Mouse (Mus musculus): ENCODE data around the gene Cdc42ep5. TPM values are rescaled to one million over a fixed set of nuclear protein-coding genes. Genes with fewer than 3 reads are reported as not detected.

Cdc42ep5 gene
- polyA plus RNA-seq, 1 experiment from 2014 or later, result 16.2 TPM

DNA sequence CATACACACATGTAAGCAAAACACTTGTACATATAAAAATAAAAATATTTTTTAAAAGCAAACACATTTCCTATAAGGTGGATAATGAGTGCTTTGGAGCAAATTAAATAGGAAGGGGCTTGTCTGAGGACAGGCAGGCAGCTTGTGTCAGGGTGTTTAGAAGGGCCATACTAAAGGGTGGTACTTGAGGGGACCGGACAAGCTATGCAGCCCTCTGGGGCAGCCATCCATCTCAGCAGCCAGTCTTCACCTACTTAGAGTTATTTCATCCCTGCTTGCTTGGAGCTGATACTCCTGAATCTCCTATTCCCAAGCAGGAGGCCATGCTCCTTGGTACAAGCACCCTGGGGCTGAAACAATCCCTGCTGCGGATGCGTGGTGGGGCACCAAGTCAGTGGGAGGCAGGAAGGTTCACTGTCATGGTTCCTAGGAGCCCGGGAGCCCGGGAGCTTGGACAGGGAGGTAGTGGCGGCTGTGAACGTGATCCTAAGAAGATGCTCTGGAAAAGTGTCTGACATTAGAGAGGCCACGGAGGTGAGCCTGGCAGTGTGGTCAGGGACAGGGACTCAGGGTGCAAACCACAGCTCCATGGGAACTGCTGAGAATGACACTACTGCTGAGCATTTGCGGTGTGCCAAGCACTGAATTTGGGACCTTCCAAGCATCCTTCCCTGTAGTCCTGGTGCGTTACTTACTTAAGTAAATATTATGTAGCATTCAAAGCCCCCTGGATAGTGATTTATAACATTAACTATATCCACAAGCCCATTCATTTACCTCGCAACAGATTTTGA is 37.5 kb downstream of the Cdc42ep5 start:
- DNase-seq (ENCODE audit: low spot score) (no peak), ATAC-seq (replicated peaks; ENCODE audit: low FRiP score) (no peak)
- Histone ChIP-seq H3K4me2 (ENCODE audit: low read depth, low read length, severe bottlenecking) (no peak overlapping the region), H3K9ac (ENCODE audit: low read length) (no peak overlapping the region), H3K27ac (ENCODE audit: low read depth, low read length) (no peak overlapping the region), H3K9me3 (ENCODE audit: control insufficient read depth, low read length) (no peaks in the 10 kb centered on the region), H3K36me3 (ENCODE audit: control insufficient read depth, insufficient read depth, low read length) (peaks cover 8% of the 10 kb centered on the region; the same call in 1 of the 2 replicates), H3K4me1 (replicated peaks; ENCODE audit: control insufficient read depth, insufficient read depth, low read length) (peaks cover 23% of the 10 kb centered on the region), H3K27me3 (ENCODE audit: control insufficient read depth, insufficient read depth, low read length) (no peaks in the 10 kb centered on the region; the same call in 1 of the 2 replicates), H3K4me3 (ENCODE audit: low read depth, low read length) (no peak overlapping the region)
- WGBS, result 91% methylated on average over 11 of the region's 11 CpGs

- Histone ChIP-seq H3K9ac (ENCODE audit: low read length) (peak overlapping the region; percentile 13), H3K4me3 (ENCODE audit: low read depth, low read length) (no peak overlapping the region; the same call in 1 of the 2 replicates), H3K36me3 (ENCODE audit: control insufficient read depth, insufficient read depth, low read length) (peaks cover 6% of the 10 kb centered on the region; the same call in 1 of the 2 replicates), H3K27me3 (ENCODE audit: control insufficient read depth, insufficient read depth, low read length) (no peaks in the 10 kb centered on the region; the same call in 1 of the 2 replicates), H3K4me1 (replicated peaks; ENCODE audit: control insufficient read depth, insufficient read depth, low read length) (peaks cover 37% of the 10 kb centered on the region), H3K9me3 (ENCODE audit: control insufficient read depth, low read length) (no peaks in the 10 kb centered on the region), H3K27ac (ENCODE audit: low read depth, low read length) (peak overlapping the region; percentile 94), H3K4me2 (ENCODE audit: low read depth, low read length, severe bottlenecking) (peak overlapping the region; percentile 32; the same call in 1 of the 2 replicates)
- WGBS, result 22% methylated on average over 9 of the region's 9 CpGs
- ATAC-seq (replicated peaks; ENCODE audit: low FRiP score) (no peak), DNase-seq (ENCODE audit: low spot score) (peak; percentile 55)
These were observed 39.4 kb downstream of the Cdc42ep5 start for GRCm38 (mm10) chr7:4125306-4125705.

GRCm38 (mm10) chr7:4124856-4125255 is 39.8 kb downstream of the Cdc42ep5 start:
- Histone ChIP-seq H3K4me3 (ENCODE audit: low read depth, low read length) (peak overlapping the region; percentile 12; the same call in 1 of the 2 replicates), H3K9ac (ENCODE audit: low read length) (peak overlapping the region; percentile 13), H3K9me3 (ENCODE audit: control insufficient read depth, low read length) (no peaks in the 10 kb centered on the region), H3K4me2 (ENCODE audit: low read depth, low read length, severe bottlenecking) (peak overlapping the region; percentile 32; the same call in 1 of the 2 replicates), H3K36me3 (ENCODE audit: control insufficient read depth, insufficient read depth, low read length) (peaks cover 6% of the 10 kb centered on the region; the same call in 1 of the 2 replicates), H3K27ac (ENCODE audit: low read depth, low read length) (peak overlapping the region; percentile 94), H3K4me1 (replicated peaks; ENCODE audit: control insufficient read depth, insufficient read depth, low read length) (peaks cover 37% of the 10 kb centered on the region), H3K27me3 (ENCODE audit: control insufficient read depth, insufficient read depth, low read length) (no peaks in the 10 kb centered on the region; the same call in 1 of the 2 replicates)
- 15% methylated on average over 5 of the region's 5 CpGs for WGBS
- DNase-seq (ENCODE audit: low spot score), result no peak
- ATAC-seq (replicated peaks; ENCODE audit: low FRiP score), result peak; percentile 2

- Histone ChIP-seq H3K4me1 (replicated peaks; ENCODE audit: control insufficient read depth, insufficient read depth, low read length) (peaks cover 37% of the 10 kb centered on the region), H3K9me3 (ENCODE audit: control insufficient read depth, low read length) (no peaks in the 10 kb centered on the region), H3K9ac (ENCODE audit: low read length) (peak overlapping the region; percentile 13; the same call in 1 of the 2 replicates), H3K36me3 (ENCODE audit: control insufficient read depth, insufficient read depth, low read length) (peaks cover 6% of the 10 kb centered on the region; the same call in 1 of the 2 replicates), H3K27ac (ENCODE audit: low read depth, low read length) (peak overlapping the region; percentile 94), H3K27me3 (ENCODE audit: control insufficient read depth, insufficient read depth, low read length) (no peaks in the 10 kb centered on the region; the same call in 1 of the 2 replicates), H3K4me3 (ENCODE audit: low read depth, low read length) (peak overlapping the region; percentile 12; the same call in 1 of the 2 replicates), H3K4me2 (ENCODE audit: low read depth, low read length, severe bottlenecking) (peak overlapping the region; percentile 32; the same call in 1 of the 2 replicates)
- peak; percentile 88 for DNase-seq (ENCODE audit: low spot score)
- 0% methylated on average over 10 of the region's 10 CpGs for WGBS
- ATAC-seq (replicated peaks; ENCODE audit: low FRiP score), result peak; percentile 86
These were observed 40.3 kb downstream of the Cdc42ep5 start for GRCm38 (mm10) chr7:4124315-4124759.

- Histone ChIP-seq H3K4me3 (ENCODE audit: low read depth, low read length) (no peak overlapping the region), H3K4me1 (replicated peaks; ENCODE audit: control insufficient read depth, insufficient read depth, low read length) (peaks cover 37% of the 10 kb centered on the region), H3K4me2 (ENCODE audit: low read depth, low read length, severe bottlenecking) (peak overlapping the region; percentile 32), H3K36me3 (ENCODE audit: control insufficient read depth, insufficient read depth, low read length) (peaks cover 6% of the 10 kb centered on the region; the same call in 1 of the 2 replicates), H3K27ac (ENCODE audit: low read depth, low read length) (peak overlapping the region; percentile 94), H3K9ac (ENCODE audit: low read length) (peak overlapping the region; percentile 1; the same call in 1 of the 2 replicates), H3K27me3 (ENCODE audit: control insufficient read depth, insufficient read depth, low read length) (no peaks in the 10 kb centered on the region; the same call in 1 of the 2 replicates), H3K9me3 (ENCODE audit: control insufficient read depth, low read length) (no peaks in the 10 kb centered on the region)
- WGBS, result 14% methylated on average over 1 of the region's 1 CpGs
- DNase-seq (ENCODE audit: low spot score) (peak; percentile 80), ATAC-seq (replicated peaks; ENCODE audit: low FRiP score) (peak; percentile 78)
These were observed 40.9 kb downstream of the Cdc42ep5 start for GRCm38 (mm10) chr7:4123732-4124131.

GRCm38 (mm10) chr7:4122783-4123182 is 41.9 kb downstream of the Cdc42ep5 start:
- Histone ChIP-seq H3K27me3 (ENCODE audit: control insufficient read depth, insufficient read depth, low read length) (no peaks in the 10 kb centered on the region; the same call in 1 of the 2 replicates), H3K9ac (ENCODE audit: low read length) (peak overlapping the region; percentile 49), H3K36me3 (ENCODE audit: control insufficient read depth, insufficient read depth, low read length) (peaks cover 2% of the 10 kb centered on the region; the same call in 1 of the 2 replicates), H3K4me1 (replicated peaks; ENCODE audit: control insufficient read depth, insufficient read depth, low read length) (peaks cover 37% of the 10 kb centered on the region), H3K9me3 (ENCODE audit: control insufficient read depth, low read length) (no peaks in the 10 kb centered on the region), H3K27ac (ENCODE audit: low read depth, low read length) (peak overlapping the region; percentile 94), H3K4me2 (ENCODE audit: low read depth, low read length, severe bottlenecking) (peak overlapping the region; percentile 67), H3K4me3 (ENCODE audit: low read depth, low read length) (peak overlapping the region; percentile 81; the same call in 1 of the 2 replicates)
- no peak for ATAC-seq (replicated peaks; ENCODE audit: low FRiP score)
- no peak for DNase-seq (ENCODE audit: low spot score)
- 80% methylated on average over 10 of the region's 10 CpGs for WGBS

GRCm38 (mm10) chr7:4122076-4122768 is 42.4 kb downstream of the Cdc42ep5 start:
- H3K9me3 ChIP-seq (ENCODE audit: control insufficient read depth, low read length), result no peaks in the 10 kb centered on the region

More at GRCm38 (mm10) chr7:4122076-4122768, 42.4 kb downstream of the Cdc42ep5 start:
- no peaks in the 10 kb centered on the region; the same call in 1 of the 2 replicates for H3K27me3 ChIP-seq (ENCODE audit: control insufficient read depth, insufficient read depth, low read length)
- peak overlapping the region; percentile 94 for H3K27ac ChIP-seq (ENCODE audit: low read depth, low read length)
- peak overlapping the region; percentile 49 for H3K9ac ChIP-seq (ENCODE audit: low read length)
- 39% methylated on average over 11 of the region's 11 CpGs for WGBS
- DNase-seq (ENCODE audit: low spot score) (no peak), ATAC-seq (replicated peaks; ENCODE audit: low FRiP score) (no peak)
- peaks cover 37% of the 10 kb centered on the region for H3K4me1 ChIP-seq (replicated peaks; ENCODE audit: control insufficient read depth, insufficient read depth, low read length)
- peak overlapping the region; percentile 67 for H3K4me2 ChIP-seq (ENCODE audit: low read depth, low read length, severe bottlenecking)
- peaks cover 2% of the 10 kb centered on the region; the same call in 1 of the 2 replicates for H3K36me3 ChIP-seq (ENCODE audit: control insufficient read depth, insufficient read depth, low read length)
- H3K4me3 ChIP-seq (ENCODE audit: low read depth, low read length), result peak overlapping the region; percentile 81; the same call in 1 of the 2 replicates

Data from forebrain, embryonic 11.5 days (tissue).